Comparison of ENCODE assay signal across 8 mouse cellular contexts in the genomic region with DNA sequence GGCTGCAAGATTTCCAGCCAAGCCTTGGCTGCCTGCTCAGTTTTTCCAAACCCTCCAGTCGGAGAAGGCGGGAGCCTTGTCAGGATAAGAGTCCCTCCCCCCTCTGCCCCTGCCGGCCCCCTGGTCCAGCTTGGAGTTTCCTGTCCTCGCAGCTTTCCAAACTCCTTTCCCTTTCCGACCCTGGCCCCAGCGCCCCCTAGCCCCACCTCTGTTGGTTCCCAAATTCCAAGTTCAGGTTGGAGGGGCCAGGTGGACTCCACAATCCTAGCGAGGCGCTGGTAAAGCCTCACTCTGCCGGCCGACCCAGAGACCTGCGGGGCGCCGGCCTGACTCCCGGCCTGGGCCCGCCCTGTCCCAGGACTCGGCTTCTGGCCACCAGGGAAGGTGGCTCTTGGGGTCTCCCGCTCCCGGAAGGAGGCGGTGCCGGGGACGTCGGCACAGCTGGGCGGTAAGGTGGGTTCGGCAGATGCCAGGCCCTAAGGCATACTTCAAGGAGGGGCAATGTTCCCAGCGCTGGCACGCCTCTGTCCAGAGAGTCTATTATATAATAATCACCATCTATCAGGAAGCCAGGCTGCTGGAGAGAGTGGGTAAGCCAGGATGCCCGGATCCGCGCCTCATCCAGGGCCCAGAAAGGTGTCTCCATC. TPM values are rescaled to one million over a fixed set of nuclear protein-coding genes. Genes with fewer than 3 reads are reported as not detected.
A peak's percentile ranks its signal among the peaks of the same experiment; 100 is the strongest.
DNase-seq lines count a peak whose midpoint lies in the region; ATAC-seq and TF ChIP-seq lines count a peak whose summit lies in the region.

No protein-coding gene starts in this region.

- peak overlapping the region; percentile 85 for H3K9ac ChIP-seq in embryonic facial prominence, embryonic 12.5 days
- H3K9ac ChIP-seq in heart, embryonic 12.5 days: peak overlapping the region; percentile 78
- H3K9ac ChIP-seq in kidney, embryonic 15.5 days: peak overlapping the region; percentile 87
- H3K9ac ChIP-seq in liver, embryonic 14.5 days (replicated peaks): no peak overlapping the region; the same call in 1 of the 2 replicates
- H3K9ac ChIP-seq in neural tube, embryonic 15.5 days (replicated peaks): peak overlapping the region; percentile 89

- peak overlapping the region; percentile 100 for H3K27ac ChIP-seq in embryonic facial prominence, embryonic 12.5 days
- H3K27ac ChIP-seq in heart, embryonic 12.5 days (ENCODE audit: poor library complexity, severe bottlenecking): peak overlapping the region; percentile 99
- peak overlapping the region; percentile 99 for H3K27ac ChIP-seq in kidney, embryonic 15.5 days
- H3K27ac ChIP-seq in liver, embryonic 14.5 days: no peak overlapping the region
- H3K27ac ChIP-seq in neural tube, embryonic 15.5 days (replicated peaks): peak overlapping the region; percentile 98

- no peaks in the 10 kb centered on the region for H3K27me3 ChIP-seq in embryonic facial prominence, embryonic 12.5 days
- no peaks in the 10 kb centered on the region for H3K27me3 ChIP-seq in heart, embryonic 12.5 days (replicated peaks)
- H3K27me3 ChIP-seq in kidney, embryonic 15.5 days: no peaks in the 10 kb centered on the region
- peaks cover 42% of the 10 kb centered on the region for H3K27me3 ChIP-seq in liver, embryonic 14.5 days (ENCODE audit: control insufficient read depth, insufficient read depth, low read length)
- H3K27me3 ChIP-seq in neural tube, embryonic 15.5 days (replicated peaks): no peaks in the 10 kb centered on the region

- under 1% methylated on average over 29 of the region's 29 CpGs for WGBS in embryonic facial prominence, embryonic 12.5 days
- WGBS in heart, embryonic 12.5 days: under 1% methylated on average over 29 of the region's 29 CpGs
- under 1% methylated on average over 29 of the region's 29 CpGs for WGBS in kidney, embryonic 15.5 days
- WGBS in liver, embryonic 14.5 days (ENCODE audit: insufficient replicate concordance): under 1% methylated on average over 29 of the region's 29 CpGs
- WGBS in neural tube, embryonic 15.5 days: under 1% methylated on average over 29 of the region's 29 CpGs

- peaks cover 15% of the 10 kb centered on the region for H3K4me1 ChIP-seq in embryonic facial prominence, embryonic 12.5 days
- H3K4me1 ChIP-seq in heart, embryonic 12.5 days (replicated peaks): peaks cover 24% of the 10 kb centered on the region
- H3K4me1 ChIP-seq in kidney, embryonic 15.5 days: peaks cover 37% of the 10 kb centered on the region
- H3K4me1 ChIP-seq in liver, embryonic 14.5 days (replicated peaks; ENCODE audit: control insufficient read depth in 2 of 2, insufficient read depth in 2 of 2, low read length in 1 of 2): peaks cover 0 to 13% of the 10 kb centered on the region in 2 experiments; a peak in 3 of 4 replicates
- peaks cover 39% of the 10 kb centered on the region for H3K4me1 ChIP-seq in neural tube, embryonic 15.5 days

- DNase-seq in 3T3-L1 (ENCODE audit: low read depth, low spot score): peak; percentile 83
- peak; percentile 69 to 70 for DNase-seq in adrenal gland, adult 18-20 months (ENCODE audit: low spot score in 2 of 2)
- no peak for DNase-seq in liver, embryonic 14.5 days (ENCODE audit: low read depth in 3 of 3, low spot score in 3 of 3)
- peak; percentile 82 to 86 for DNase-seq in urinary bladder, postnatal 4 days (ENCODE audit: low spot score in 2 of 2)

- no peaks in the 10 kb centered on the region for H3K36me3 ChIP-seq in embryonic facial prominence, embryonic 12.5 days
- H3K36me3 ChIP-seq in heart, embryonic 12.5 days: no peaks in the 10 kb centered on the region
- no peaks in the 10 kb centered on the region for H3K36me3 ChIP-seq in kidney, embryonic 15.5 days
- no peaks in the 10 kb centered on the region for H3K36me3 ChIP-seq in liver, embryonic 14.5 days (replicated peaks; ENCODE audit: control insufficient read depth, insufficient read depth, low read depth)
- no peaks in the 10 kb centered on the region for H3K36me3 ChIP-seq in neural tube, embryonic 15.5 days

- H3K4me2 ChIP-seq in embryonic facial prominence, embryonic 12.5 days (replicated peaks): peak overlapping the region; percentile 92
- H3K4me2 ChIP-seq in heart, embryonic 12.5 days: peak overlapping the region; percentile 87
- H3K4me2 ChIP-seq in kidney, embryonic 15.5 days: peak overlapping the region; percentile 95
- peak overlapping the region; percentile 75 for H3K4me2 ChIP-seq in liver, embryonic 14.5 days (ENCODE audit: low read depth)
- H3K4me2 ChIP-seq in neural tube, embryonic 15.5 days: peak overlapping the region; percentile 95

- peak; percentile 49; the same call in 1 of the 2 replicates for ATAC-seq in embryonic facial prominence, embryonic 12.5 days (ENCODE audit: insufficient number of reproducible peaks, insufficient read depth, low FRiP score, low TSS enrichment)
- peak; percentile 70 for ATAC-seq in heart, embryonic 12.5 days (ENCODE audit: insufficient number of reproducible peaks, low FRiP score)
- ATAC-seq in kidney, embryonic 15.5 days (replicated peaks; ENCODE audit: low FRiP score): peak; percentile 61
- ATAC-seq in liver, embryonic 14.5 days (ENCODE audit: insufficient read depth): 0 out of 2 replicates have a peak, but pooled peaks have one; percentile 1
- peak; percentile 64 for ATAC-seq in neural tube, embryonic 15.5 days (ENCODE audit: low FRiP score)

- TF ChIP-seq CTCF in liver, embryonic 14.5 days (IDR thresholded peaks at IDR 0.05; ENCODE audit: low read depth): no peak

- no peak for TF ChIP-seq EP300 in liver, embryonic 14.5 days (IDR thresholded peaks at IDR 0.05; ENCODE audit: low read depth)

- H3K4me3 ChIP-seq in embryonic facial prominence, embryonic 12.5 days: peak overlapping the region; percentile 72
- peak overlapping the region; percentile 62 for H3K4me3 ChIP-seq in heart, embryonic 12.5 days
- peak overlapping the region; percentile 80 for H3K4me3 ChIP-seq in kidney, embryonic 15.5 days (replicated peaks)
- peak overlapping the region; percentile 51 to 55 for H3K4me3 ChIP-seq in liver, embryonic 14.5 days (ENCODE audit: insufficient read depth in 1 of 2, low read depth in 2 of 2, low read length in 2 of 2)
- peak overlapping the region; percentile 85 for H3K4me3 ChIP-seq in neural tube, embryonic 15.5 days (replicated peaks)

- no peaks in the 10 kb centered on the region for H3K9me3 ChIP-seq in embryonic facial prominence, embryonic 12.5 days
- no peaks in the 10 kb centered on the region for H3K9me3 ChIP-seq in heart, embryonic 12.5 days (replicated peaks)
- H3K9me3 ChIP-seq in kidney, embryonic 15.5 days (replicated peaks): no peaks in the 10 kb centered on the region
- H3K9me3 ChIP-seq in liver, embryonic 14.5 days (ENCODE audit: control insufficient read depth, low read length): no peaks in the 10 kb centered on the region
- H3K9me3 ChIP-seq in neural tube, embryonic 15.5 days (replicated peaks): no peaks in the 10 kb centered on the region

RNA-seq across cellular contexts. Expression of a gene that starts 3.5 kb away (rescaled TPM):
- total RNA-seq in adrenal gland, adult 18-20 months (2021): 10 to 100 TPM; 41.3 to 46.6 TPM
- polyA plus RNA-seq in embryonic facial prominence, embryonic 12.5 days (2016; fragmentation: Nextera tagmentation; extraction: Ambion mirVana): 17.7 and 18.5 TPM in 2 replicates
- polyA plus RNA-seq in heart, embryonic 12.5 days (2016; fragmentation: Nextera tagmentation; extraction: Ambion mirVana): 11.3 and 12.3 TPM in 2 replicates
- polyA plus RNA-seq in kidney, embryonic 15.5 days (2015; fragmentation: Nextera tagmentation; extraction: Ambion mirVana): 11.3 and 11.7 TPM in 2 replicates
- 1.6 and 1.9 TPM in 2 replicates for polyA plus RNA-seq in liver, embryonic 14.5 days (2012; rRNA removed)
- polyA plus RNA-seq in liver, embryonic 14.5 days (2014; fragmentation: Nextera tagmentation; extraction: Ambion mirVana): 1.0 and 1.5 TPM in 2 replicates
- 9.7 and 11.5 TPM in 2 replicates for polyA plus RNA-seq in neural tube, embryonic 15.5 days (2015; fragmentation: Nextera tagmentation; extraction: Ambion mirVana)

RNA-seq across cellular contexts. Expression of a gene that starts 24.3 kb away (rescaled TPM):
- not detected for total RNA-seq in adrenal gland, adult 18-20 months (2021)
- polyA plus RNA-seq in embryonic facial prominence, embryonic 12.5 days (2016; fragmentation: Nextera tagmentation; extraction: Ambion mirVana): 1.7 and 2.2 TPM in 2 replicates
- polyA plus RNA-seq in heart, embryonic 12.5 days (2016; fragmentation: Nextera tagmentation; extraction: Ambion mirVana): 0.42 TPM in 1 of 2 replicates, not detected in the other
- polyA plus RNA-seq in kidney, embryonic 15.5 days (2015; fragmentation: Nextera tagmentation; extraction: Ambion mirVana): 0.60 and 2.5 TPM in 2 replicates
- 0.04 TPM in 1 of 2 replicates, not detected in the other for polyA plus RNA-seq in liver, embryonic 14.5 days (2012; rRNA removed)
- not detected in 2 replicates for polyA plus RNA-seq in liver, embryonic 14.5 days (2014; fragmentation: Nextera tagmentation; extraction: Ambion mirVana)
- polyA plus RNA-seq in neural tube, embryonic 15.5 days (2015; fragmentation: Nextera tagmentation; extraction: Ambion mirVana): 0.73 TPM in 1 of 2 replicates, not detected in the other

RNA-seq across cellular contexts. Expression of a gene that starts 38.1 kb away (rescaled TPM):
- total RNA-seq in adrenal gland, adult 18-20 months (2021): not detected
- not detected in 2 replicates for polyA plus RNA-seq in embryonic facial prominence, embryonic 12.5 days (2016; fragmentation: Nextera tagmentation; extraction: Ambion mirVana)
- polyA plus RNA-seq in heart, embryonic 12.5 days (2016; fragmentation: Nextera tagmentation; extraction: Ambion mirVana): not detected in 2 replicates
- polyA plus RNA-seq in kidney, embryonic 15.5 days (2015; fragmentation: Nextera tagmentation; extraction: Ambion mirVana): not detected in 2 replicates
- not detected in 2 replicates for polyA plus RNA-seq in liver, embryonic 14.5 days (2012; rRNA removed)
- polyA plus RNA-seq in liver, embryonic 14.5 days (2014; fragmentation: Nextera tagmentation; extraction: Ambion mirVana): not detected in 2 replicates
- 0.09 TPM in 1 of 2 replicates, not detected in the other for polyA plus RNA-seq in neural tube, embryonic 15.5 days (2015; fragmentation: Nextera tagmentation; extraction: Ambion mirVana)

Comparison
In these comparisons a context has a peak if more than half of its experiments do, and no peak if none do; other contexts are left out.
1. DNase-seq: peak in 3T3-L1 (single experiment), adrenal gland, adult 18-20 months (2 of 2) and urinary bladder, postnatal 4 days (2 of 2); none in liver, embryonic 14.5 days (0 of 3).
2. ATAC-seq: peak in every context shown above with its lines; median percentile 70 in heart, embryonic 12.5 days; 64 in neural tube, embryonic 15.5 days; 61 in kidney, embryonic 15.5 days; 49 in embryonic facial prominence, embryonic 12.5 days; 1 in liver, embryonic 14.5 days.
3. Peak in every context shown above with its lines, with median percentiles within 50 percentile points of each other: H3K4me2 ChIP-seq and H3K4me3 ChIP-seq.